ENCODE assay signal across 8 mouse cellular contexts in the genomic region with DNA sequence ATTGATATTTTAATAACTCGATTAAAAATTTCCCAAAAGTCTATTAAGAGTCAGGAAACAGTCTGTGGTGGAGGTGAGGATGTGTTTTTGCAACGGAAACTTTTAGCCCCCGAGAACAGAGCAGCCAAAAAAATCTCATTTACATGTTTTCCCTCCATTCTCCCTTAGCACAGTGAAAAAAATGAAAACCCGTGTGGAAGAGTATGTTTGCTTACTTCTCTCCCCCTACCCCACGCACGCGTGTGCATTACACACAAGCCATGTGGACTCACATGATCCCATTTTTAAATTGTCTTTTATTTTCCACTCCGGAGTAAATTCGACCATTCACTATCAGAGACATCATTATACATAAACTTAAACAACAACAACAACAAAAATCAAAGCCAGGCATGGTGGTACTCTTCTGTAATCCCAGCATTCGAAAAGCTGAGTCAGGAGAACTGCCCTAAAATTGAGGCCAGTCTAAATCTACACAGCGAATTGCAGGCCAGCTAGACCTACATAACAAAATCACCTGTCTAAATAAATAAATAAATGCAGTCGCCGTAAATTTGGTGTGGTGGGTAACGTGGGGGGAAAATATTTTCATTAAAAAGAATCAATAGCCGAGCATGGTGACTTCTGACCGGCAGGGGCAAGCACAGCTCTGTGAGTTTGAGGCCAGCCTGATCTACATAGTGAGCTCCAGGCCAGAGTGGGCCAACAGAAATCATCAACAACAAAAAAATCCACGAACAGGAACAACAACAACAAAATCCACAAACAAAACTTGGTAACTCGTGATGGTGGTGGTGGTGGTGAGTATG. TPM values are rescaled to one million over a fixed set of nuclear protein-coding genes. Genes with fewer than 3 reads are reported as not detected.
DNase-seq lines count a peak whose midpoint lies in the region; ATAC-seq and TF ChIP-seq lines count a peak whose summit lies in the region.

No protein-coding gene starts in this region.

- H3K4me1 ChIP-seq in heart, embryonic 15.5 days (replicated peaks): peaks cover 19% of the 10 kb centered on the region
- H3K4me1 ChIP-seq in G1E (ENCODE audit: insufficient read depth, low read depth, low read length): peaks cover 9% of the 10 kb centered on the region
- H3K4me1 ChIP-seq in liver, embryonic 12.5 days: peaks cover 23% of the 10 kb centered on the region
- H3K4me1 ChIP-seq in stomach, embryonic 15.5 days: no peaks in the 10 kb centered on the region

- no peaks in the 10 kb centered on the region for H3K36me3 ChIP-seq in heart, embryonic 15.5 days
- H3K36me3 ChIP-seq in G1E (replicated peaks): peaks cover 4% of the 10 kb centered on the region
- H3K36me3 ChIP-seq in liver, embryonic 12.5 days: no peaks in the 10 kb centered on the region
- H3K36me3 ChIP-seq in stomach, embryonic 15.5 days: no peaks in the 10 kb centered on the region

- H3K9ac ChIP-seq in heart, embryonic 15.5 days: peak overlapping the region; percentile 62
- H3K9ac ChIP-seq in liver, embryonic 12.5 days: peak overlapping the region; percentile 95
- H3K9ac ChIP-seq in stomach, embryonic 15.5 days: no peak overlapping the region; the same call in 1 of the 2 replicates

- peak overlapping the region; percentile 99 for H3K27ac ChIP-seq in heart, embryonic 15.5 days
- H3K27ac ChIP-seq in liver, embryonic 12.5 days: peak overlapping the region; percentile 93
- peak overlapping the region; percentile 97 for H3K27ac ChIP-seq in stomach, embryonic 15.5 days

- H3K27me3 ChIP-seq in heart, embryonic 15.5 days: no peaks in the 10 kb centered on the region
- peaks cover 6% of the 10 kb centered on the region; the same call in 1 of the 2 replicates for H3K27me3 ChIP-seq in G1E (ENCODE audit: insufficient read depth, low read length)
- no peaks in the 10 kb centered on the region for H3K27me3 ChIP-seq in liver, embryonic 12.5 days (replicated peaks)
- no peaks in the 10 kb centered on the region for H3K27me3 ChIP-seq in stomach, embryonic 15.5 days (replicated peaks)

- peak overlapping the region; percentile 63 for H3K4me2 ChIP-seq in heart, embryonic 15.5 days
- H3K4me2 ChIP-seq in liver, embryonic 12.5 days: peak overlapping the region; percentile 90
- peak overlapping the region; percentile 60 for H3K4me2 ChIP-seq in stomach, embryonic 15.5 days

- DNase-seq in heart, adult 9 months (ENCODE audit: low spot score in 2 of 2): no peak
- DNase-seq in G1E (ENCODE audit: low spot score): no peak
- DNase-seq in frontal cortex, postnatal 14 days (ENCODE audit: low spot score in 2 of 2): no peak
- DNase-seq in thymus, postnatal 36 days: no peak

- 59% methylated on average over 18 of the region's 18 CpGs for WGBS in heart, embryonic 15.5 days
- 59% methylated on average over 18 of the region's 18 CpGs for WGBS in liver, embryonic 12.5 days (ENCODE audit: insufficient replicate concordance)
- WGBS in stomach, embryonic 15.5 days: 57% methylated on average over 18 of the region's 18 CpGs

- H3K4me3 ChIP-seq in heart, embryonic 15.5 days: peak overlapping the region; percentile 100
- H3K4me3 ChIP-seq in G1E (ENCODE audit: low read depth, low read length): peak overlapping the region; percentile 92
- peak overlapping the region; percentile 96 for H3K4me3 ChIP-seq in liver, embryonic 12.5 days
- peak overlapping the region; percentile 97 for H3K4me3 ChIP-seq in stomach, embryonic 15.5 days (replicated peaks)

- H3K9me3 ChIP-seq in heart, embryonic 15.5 days (replicated peaks): no peaks in the 10 kb centered on the region
- no peaks in the 10 kb centered on the region for H3K9me3 ChIP-seq in G1E (replicated peaks)
- no peaks in the 10 kb centered on the region for H3K9me3 ChIP-seq in liver, embryonic 12.5 days (replicated peaks)
- no peaks in the 10 kb centered on the region for H3K9me3 ChIP-seq in stomach, embryonic 15.5 days

- ATAC-seq in heart, embryonic 15.5 days (replicated peaks; ENCODE audit: insufficient number of reproducible peaks, insufficient read depth, low FRiP score, low read depth): no peak
- no peak for ATAC-seq in G1E (ENCODE audit: extremely low read depth, insufficient number of reproducible peaks, low FRiP score, poor library complexity, severe bottlenecking)
- ATAC-seq in erythroid progenitor cell, adult 5-6 weeks (replicated peaks; ENCODE audit: low FRiP score, poor library complexity, severe bottlenecking): peak; percentile 22; the same call in 1 of the 2 replicates
- peak; percentile 3; the same call in 1 of the 2 replicates for ATAC-seq in liver, embryonic 12.5 days
- no peak for ATAC-seq in stomach, embryonic 15.5 days (ENCODE audit: insufficient read depth, low FRiP score, low read depth)

- TF ChIP-seq CTCF in G1E (IDR thresholded peaks at IDR 0.05; ENCODE audit: low read depth, low read length): no peak

RNA-seq across cellular contexts. Expression of gene Nfat5, which starts 0.9 kb away (rescaled TPM):
- polyA plus RNA-seq in heart, embryonic 15.5 days (2015; fragmentation: Nextera tagmentation; extraction: Ambion mirVana): 10.4 and 11.4 TPM in 2 replicates
- total RNA-seq in G1E (2014; fragmentation: Nextera tagmentation) (53.6 and 55.3 TPM in 2 replicates), G1E (2017) (23.3 and 24.4 TPM in 2 replicates)
- 1.4 TPM in 2 replicates for polyA plus RNA-seq in G1E (2012)
- 21.0 and 35.7 TPM in 2 replicates for total RNA-seq in erythroid progenitor cell, adult 5-6 weeks (2015; ENCODE audit: low replicate concordance)
- 19.3 and 23.6 TPM in 2 replicates for total RNA-seq in erythroid progenitor cell, adult 5-6 weeks (2017; ENCODE audit: low replicate concordance)
- polyA plus RNA-seq in liver, embryonic 12.5 days (2016; fragmentation: Nextera tagmentation; extraction: Ambion mirVana): 3.4 and 3.5 TPM in 2 replicates
- polyA plus RNA-seq in stomach, embryonic 15.5 days (2015; fragmentation: Nextera tagmentation; extraction: Ambion mirVana): 11.5 and 12.3 TPM in 2 replicates

Comparison
In these comparisons a context has a peak if more than half of its experiments do, and no peak if none do; other contexts are left out.
1. ATAC-seq: peak in erythroid progenitor cell, adult 5-6 weeks (single experiment) and liver, embryonic 12.5 days (single experiment); none in heart, embryonic 15.5 days (single experiment), G1E (single experiment) and stomach, embryonic 15.5 days (single experiment).
2. Peak in every context shown above with its lines, with median percentiles within 50 percentile points of each other: H3K27ac ChIP-seq, H3K4me2 ChIP-seq and H3K4me3 ChIP-seq.